Mouse (Mus musculus) G1E (cell line): ENCODE results near the gene Notch4.

Experiments used
- CTCF ChIP-seq: IDR thresholded peaks from 2 replicates; pipeline ENCODE4 v1.5.1; 2012; ENCODE audit warnings: low read depth, low read length, inconsistent platforms, mixed read lengths
- POLR2AphosphoS5 ChIP-seq: IDR thresholded peaks from 2 replicates; pipeline ENCODE4 v1.6.1; 2012; ENCODE audit warnings: low read depth, low read length, inconsistent platforms; ENCODE audit not compliant: insufficient replicate concordance
- TAL1 ChIP-seq: conservative IDR thresholded peaks from 2 replicates; pipeline ENCODE4 v1.6.1; 2012; ENCODE audit warnings: low read depth, low read length, inconsistent platforms, mixed read lengths

DNA sequence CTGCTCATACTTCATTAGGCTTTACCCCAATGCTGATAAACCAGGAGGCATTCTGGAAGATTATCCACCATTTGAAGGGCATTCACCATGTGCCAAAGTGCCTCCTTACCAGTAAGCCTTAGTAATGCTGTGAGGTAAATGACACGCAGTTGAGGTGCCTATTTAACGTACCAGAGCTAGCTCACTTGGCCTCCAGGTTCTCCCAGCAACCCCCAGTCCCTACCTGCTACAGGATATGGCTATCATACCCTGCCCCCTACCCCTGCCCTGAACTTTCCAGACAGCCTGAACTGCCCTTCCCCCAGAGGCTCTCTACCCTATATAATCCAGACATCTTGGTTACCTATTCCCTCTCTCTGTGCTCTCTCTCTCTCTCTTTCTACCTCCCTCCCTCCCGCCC, 24.7 kb downstream of the Notch4 start:
- TF ChIP-seq CTCF (no peak), POLR2AphosphoS5 (no peak), TAL1 (no peak)
